Mouse (Mus musculus): Measurements from ENCODE around the gene Gckr. TPM values are rescaled to one million over a fixed set of nuclear protein-coding genes. Genes with fewer than 3 reads are reported as not detected.
A peak's percentile ranks its signal among the peaks of the same experiment; 100 is the strongest.

The Gckr gene
- polyA plus RNA-seq, 1 experiment, result 0.16 TPM

- Histone ChIP-seq H3K4me2 (ENCODE audit: low read depth) (no peak overlapping the region), H3K79me2 (ENCODE audit: control insufficient read depth, insufficient read depth) (no peaks in the 10 kb centered on the region), H3K4me3 (no peak overlapping the region), H3K36me3 (ENCODE audit: control insufficient read depth, insufficient read depth) (no peaks in the 10 kb centered on the region), H3K27me3 (ENCODE audit: control insufficient read depth, insufficient read depth, insufficient read length) (peaks cover 40% of the 10 kb centered on the region), H3ac (ENCODE audit: control insufficient read depth, insufficient read length) (no peak overlapping the region)
- TF ChIP-seq USF1 (IDR thresholded peaks at IDR 0.05; ENCODE audit: low read depth), result no peak
- no peak for TF ChIP-seq MYOD1 (IDR thresholded peaks at IDR 0.05; ENCODE audit: control insufficient read depth in 1 of 3, insufficient read length in 2 of 3, low read depth in 2 of 3)
- TF ChIP-seq CEBPB (IDR thresholded peaks at IDR 0.05; ENCODE audit: insufficient read depth, poor library complexity, severe bottlenecking), result no peak
- no peak for TF ChIP-seq SRF (IDR thresholded peaks at IDR 0.05; ENCODE audit: control insufficient read depth, insufficient read length, low read depth)
- TF ChIP-seq REST (IDR thresholded peaks at IDR 0.05; ENCODE audit: insufficient read depth, insufficient read length), result no peak
- no peak for TF ChIP-seq E2F4 (IDR thresholded peaks at IDR 0.05; ENCODE audit: insufficient read depth)
Observed at GRCm38 (mm10) chr5:31301866-31302265, 4.6 kb downstream of the Gckr start.

GRCm38 (mm10) chr5:31303093-31303492 lies 5.8 kb downstream of the Gckr start:
- Histone ChIP-seq H3K36me3 (ENCODE audit: control insufficient read depth, insufficient read depth) (no peaks in the 10 kb centered on the region), H3K27me3 (ENCODE audit: control insufficient read depth, insufficient read depth, insufficient read length) (peaks cover 35% of the 10 kb centered on the region), H3ac (ENCODE audit: control insufficient read depth, insufficient read length) (no peak overlapping the region), H3K79me2 (ENCODE audit: control insufficient read depth, insufficient read depth) (no peaks in the 10 kb centered on the region), H3K4me3 (no peak overlapping the region), H3K4me2 (ENCODE audit: low read depth) (no peak overlapping the region)
- no peak for TF ChIP-seq CEBPB (IDR thresholded peaks at IDR 0.05; ENCODE audit: insufficient read depth, poor library complexity, severe bottlenecking)
- no peak for TF ChIP-seq TCF3 (IDR thresholded peaks at IDR 0.05; ENCODE audit: insufficient read length, low read depth)
- TF ChIP-seq SRF (IDR thresholded peaks at IDR 0.05; ENCODE audit: control insufficient read depth, insufficient read length, low read depth), result no peak
- no peak for TF ChIP-seq E2F4 (IDR thresholded peaks at IDR 0.05; ENCODE audit: insufficient read depth)
- no peak for TF ChIP-seq USF1 (IDR thresholded peaks at IDR 0.05; ENCODE audit: low read depth)
- no peak for TF ChIP-seq TCF12 (IDR thresholded peaks at IDR 0.05; ENCODE audit: insufficient read depth, poor library complexity, severe bottlenecking)
- no peak for TF ChIP-seq MAX (IDR thresholded peaks at IDR 0.05; ENCODE audit: low read depth)
- no peak for TF ChIP-seq MYOD1 (IDR thresholded peaks at IDR 0.05; ENCODE audit: control insufficient read depth in 1 of 3, insufficient read length in 2 of 3, low read depth in 2 of 3)
- no peak for TF ChIP-seq REST (IDR thresholded peaks at IDR 0.05; ENCODE audit: insufficient read depth, insufficient read length)
- TF ChIP-seq POLR2AphosphoS2 (IDR thresholded peaks at IDR 0.05; ENCODE audit: insufficient read length, low read depth), result no peak
- no peak for TF ChIP-seq POLR2A (IDR thresholded peaks at IDR 0.05; ENCODE audit: insufficient read length, low read depth)
- no peak for TF ChIP-seq MYOG (IDR thresholded peaks at IDR 0.05; ENCODE audit: control insufficient read depth in 1 of 3, insufficient read depth in 1 of 3, insufficient read length in 2 of 3, low read depth in 2 of 3)

GRCm38 (mm10) chr5:31312806-31313205 lies 15.6 kb downstream of the Gckr start:
- H3K4me3 ChIP-seq, result no peak overlapping the region
- no peaks in the 10 kb centered on the region for H3K36me3 ChIP-seq (ENCODE audit: control insufficient read depth, insufficient read depth)
- no peak for TF ChIP-seq POLR2AphosphoS2 (IDR thresholded peaks at IDR 0.05; ENCODE audit: insufficient read length, low read depth)
- no peak for TF ChIP-seq SRF (IDR thresholded peaks at IDR 0.05; ENCODE audit: control insufficient read depth, insufficient read length, low read depth)
- no peak overlapping the region for H3ac ChIP-seq (ENCODE audit: control insufficient read depth, insufficient read length)
- H3K79me2 ChIP-seq (ENCODE audit: control insufficient read depth, insufficient read depth), result no peaks in the 10 kb centered on the region
- no peak overlapping the region for H3K4me2 ChIP-seq (ENCODE audit: low read depth)
- H3K27me3 ChIP-seq (ENCODE audit: control insufficient read depth, insufficient read depth, insufficient read length), result peaks cover 35% of the 10 kb centered on the region

GRCm38 (mm10) chr5:31322776-31323175 lies 25.5 kb downstream of the Gckr start:
- H3K4me3 ChIP-seq, result no peak overlapping the region
- no peak overlapping the region for H3K4me2 ChIP-seq (ENCODE audit: low read depth)
- no peaks in the 10 kb centered on the region for H3K27me3 ChIP-seq (ENCODE audit: control insufficient read depth, insufficient read depth, insufficient read length)
- no peak for TF ChIP-seq USF1 (IDR thresholded peaks at IDR 0.05; ENCODE audit: low read depth)
- no peak for TF ChIP-seq MAX (IDR thresholded peaks at IDR 0.05; ENCODE audit: low read depth)
- no peak for TF ChIP-seq SRF (IDR thresholded peaks at IDR 0.05; ENCODE audit: control insufficient read depth, insufficient read length, low read depth)
- no peak for TF ChIP-seq E2F4 (IDR thresholded peaks at IDR 0.05; ENCODE audit: insufficient read depth)
- no peak for TF ChIP-seq MYOD1 (IDR thresholded peaks at IDR 0.05; ENCODE audit: control insufficient read depth in 1 of 3, insufficient read length in 2 of 3, low read depth in 2 of 3)
- TF ChIP-seq TCF3 (IDR thresholded peaks at IDR 0.05; ENCODE audit: insufficient read length, low read depth), result no peak
- TF ChIP-seq CEBPB (IDR thresholded peaks at IDR 0.05; ENCODE audit: insufficient read depth, poor library complexity, severe bottlenecking), result no peak
- TF ChIP-seq TCF12 (IDR thresholded peaks at IDR 0.05; ENCODE audit: insufficient read depth, poor library complexity, severe bottlenecking), result no peak
- TF ChIP-seq REST (IDR thresholded peaks at IDR 0.05; ENCODE audit: insufficient read depth, insufficient read length), result no peak
- TF ChIP-seq POLR2A (IDR thresholded peaks at IDR 0.05; ENCODE audit: insufficient read length, low read depth), result no peak
- TF ChIP-seq POLR2AphosphoS2 (IDR thresholded peaks at IDR 0.05; ENCODE audit: insufficient read length, low read depth), result no peak
- no peak for TF ChIP-seq MYOG (IDR thresholded peaks at IDR 0.05; ENCODE audit: control insufficient read depth in 1 of 3, insufficient read depth in 1 of 3, insufficient read length in 2 of 3, low read depth in 2 of 3)
- no peak overlapping the region for H3ac ChIP-seq (ENCODE audit: control insufficient read depth, insufficient read length)
- no peaks in the 10 kb centered on the region for H3K79me2 ChIP-seq (ENCODE audit: control insufficient read depth, insufficient read depth)
- no peaks in the 10 kb centered on the region for H3K36me3 ChIP-seq (ENCODE audit: control insufficient read depth, insufficient read depth)

- no peaks in the 10 kb centered on the region for H3K27me3 ChIP-seq (ENCODE audit: control insufficient read depth, insufficient read depth, insufficient read length)
- H3K4me2 ChIP-seq (ENCODE audit: low read depth), result no peak overlapping the region
- no peak overlapping the region for H3ac ChIP-seq (ENCODE audit: control insufficient read depth, insufficient read length)
- TF ChIP-seq MYOG (IDR thresholded peaks at IDR 0.05; ENCODE audit: control insufficient read depth in 1 of 3, insufficient read depth in 1 of 3, insufficient read length in 2 of 3, low read depth in 2 of 3) (peak in 2 of 3 experiments; percentile 52 to 54), POLR2AphosphoS2 (IDR thresholded peaks at IDR 0.05; ENCODE audit: insufficient read length, low read depth) (no peak), SRF (IDR thresholded peaks at IDR 0.05; ENCODE audit: control insufficient read depth, insufficient read length, low read depth) (no peak), CEBPB (IDR thresholded peaks at IDR 0.05; ENCODE audit: insufficient read depth, poor library complexity, severe bottlenecking) (no peak), USF1 (IDR thresholded peaks at IDR 0.05; ENCODE audit: low read depth) (no peak), POLR2A (IDR thresholded peaks at IDR 0.05; ENCODE audit: insufficient read length, low read depth) (no peak), MYOD1 (IDR thresholded peaks at IDR 0.05; ENCODE audit: control insufficient read depth in 1 of 3, insufficient read length in 2 of 3, low read depth in 2 of 3) (peak in 2 of 3 experiments; percentile 10 to 70), TCF12 (IDR thresholded peaks at IDR 0.05; ENCODE audit: insufficient read depth, poor library complexity, severe bottlenecking) (no peak)
- no peaks in the 10 kb centered on the region for H3K79me2 ChIP-seq (ENCODE audit: control insufficient read depth, insufficient read depth)
- no peak overlapping the region for H3K4me3 ChIP-seq
- no peaks in the 10 kb centered on the region for H3K36me3 ChIP-seq (ENCODE audit: control insufficient read depth, insufficient read depth)
Observed at GRCm38 (mm10) chr5:31324085-31324484, 26.8 kb downstream of the Gckr start.
